Mouse (Mus musculus) left cerebral cortex, adult 9 months (tissue): ENCODE data around the gene Vav1.

Source experiments
- DNase-seq, 2 experiments: peaks; one replicate each; pipeline ENCODE4 v3.0.0; 2022; ENCODE audit warnings: low spot score in 2 of 2

Vav1 gene

GRCm38 (mm10) chr17:57335673-57336303 is 56.9 kb downstream of the Vav1 start:
- DNase-seq: peak; percentile 44 to 93

- no peak for DNase-seq
Measured at GRCm38 (mm10) chr17:57337996-57338395, 59.1 kb downstream of the Vav1 start.

GRCm38 (mm10) chr17:57339298-57339697 is 60.4 kb downstream of the Vav1 start:
- DNase-seq: no peak

DNA sequence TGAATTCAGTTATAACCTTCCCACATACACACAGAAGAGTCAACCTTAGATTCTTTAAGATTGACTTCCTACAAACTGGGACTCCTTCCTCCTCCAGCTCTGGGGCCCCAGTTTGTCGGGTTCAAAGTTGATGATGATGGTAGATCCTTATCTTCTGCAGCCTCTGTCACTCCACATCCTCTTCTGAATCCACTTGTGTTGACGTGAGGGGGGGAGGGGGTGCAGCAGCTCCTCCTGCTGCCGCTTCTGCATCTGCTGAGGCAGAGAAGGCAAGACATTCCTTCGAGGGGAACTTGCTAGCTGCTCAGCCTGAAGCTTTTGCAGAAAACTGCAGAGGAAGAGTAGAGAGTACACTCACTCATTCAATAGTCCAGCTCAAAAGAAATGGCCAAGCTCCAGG is 62.7 kb downstream of the Vav1 start:
- no peak for DNase-seq

DNA sequence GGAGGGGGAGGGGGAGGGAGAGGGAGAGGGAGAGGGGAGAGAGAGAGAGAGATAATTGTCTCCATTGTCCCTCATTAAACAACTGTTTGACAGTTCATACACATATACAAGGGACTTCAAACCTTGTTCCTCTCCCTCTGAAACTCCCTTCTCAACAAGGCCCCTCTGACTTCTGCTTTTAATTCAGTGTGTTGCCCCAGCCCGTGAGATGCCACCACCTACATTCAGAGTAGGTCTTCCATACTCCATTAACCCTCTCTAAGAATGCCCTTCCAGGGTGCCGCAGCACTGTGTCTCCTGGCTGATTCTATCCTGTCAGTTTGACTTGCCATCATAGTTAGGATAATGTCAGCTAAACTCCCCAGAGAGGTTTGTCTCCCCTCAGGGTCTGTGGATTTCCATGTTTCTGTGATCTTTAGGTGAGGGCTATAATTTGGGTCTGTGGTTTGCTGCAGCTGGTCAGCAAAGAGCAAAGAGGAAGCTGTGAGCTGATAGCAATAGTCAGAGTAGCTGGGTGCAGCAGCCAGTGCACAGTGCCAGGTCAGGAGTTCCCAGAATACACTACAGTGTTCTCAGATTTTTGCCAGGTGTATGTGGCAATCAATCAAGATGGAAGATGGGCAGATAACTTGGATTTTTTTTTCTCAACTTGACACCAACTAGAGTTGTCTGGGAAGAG is 65.3 kb downstream of the Vav1 start:
- DNase-seq: no peak

- no peak for DNase-seq
Measured at GRCm38 (mm10) chr17:57347017-57347416, 68.1 kb downstream of the Vav1 start.

DNA sequence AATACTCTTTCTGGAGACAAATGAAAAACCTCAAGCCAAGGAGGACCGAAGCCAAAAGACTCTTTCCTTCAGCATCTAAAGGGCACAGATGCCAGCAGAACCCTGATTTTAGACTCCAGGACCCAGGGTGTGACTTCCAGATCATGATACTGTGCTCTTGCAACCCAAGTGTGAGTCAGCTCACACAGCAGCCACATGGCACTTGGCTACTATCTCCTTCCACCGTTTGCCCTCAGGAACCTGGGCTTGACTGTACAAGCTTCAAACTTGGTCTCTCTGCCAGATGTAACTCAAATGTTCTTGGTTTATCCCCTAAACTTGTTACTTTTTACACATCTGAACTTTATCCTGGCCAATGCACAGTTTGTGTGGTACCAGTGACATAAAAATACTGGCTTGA is 68.9 kb downstream of the Vav1 start:
- DNase-seq: no peak

GRCm38 (mm10) chr17:57349067-57349466 is 70.2 kb downstream of the Vav1 start:
- no peak for DNase-seq

- no peak for DNase-seq
Measured at GRCm38 (mm10) chr17:57350212-57350611, 71.3 kb downstream of the Vav1 start.

DNA sequence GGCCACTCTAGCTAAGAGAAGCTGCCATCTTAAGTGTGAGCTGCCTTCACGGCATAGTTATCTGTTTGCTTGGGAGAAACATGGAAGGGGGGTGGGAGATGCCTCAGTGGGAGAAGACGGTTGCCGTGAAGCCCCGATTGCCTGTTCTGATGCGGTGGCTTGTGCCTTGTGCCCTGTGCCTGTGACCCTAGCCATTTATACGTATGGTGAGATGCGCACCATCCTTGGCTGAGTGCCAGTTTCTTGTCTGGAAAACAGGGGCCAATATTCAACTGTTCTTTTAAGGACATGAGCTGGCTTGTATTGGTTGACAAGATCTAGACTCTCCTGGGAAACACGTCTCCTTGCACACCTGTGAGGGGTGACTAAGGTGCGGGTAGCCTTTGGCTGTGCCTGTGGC is 72.2 kb downstream of the Vav1 start:
- no peak for DNase-seq

GRCm38 (mm10) chr17:57358441-57358840 is 79.5 kb downstream of the Vav1 start, which contains the start of gene Adgre1:
Gene Adgre1, plus strand, starts transcription at chr17:57358691.
- no peak for DNase-seq

- DNase-seq: no peak
Measured at GRCm38 (mm10) chr17:57359485-57360241, 80.8 kb downstream of the Vav1 start.
